Mouse (Mus musculus) bone marrow macrophage, adult 2 months (primary cell): ENCODE results near the gene Gp9. TPM values are rescaled to one million over a fixed set of nuclear protein-coding genes. Genes with fewer than 3 reads are reported as not detected.
A peak's percentile ranks its signal among the peaks of the same experiment; 100 is the strongest.

Source experiments
- H3K27ac ChIP-seq: 2 replicates; pipeline ENCODE4 v1.5.1; 2012; ENCODE audit warnings: low read depth, low read length; ENCODE audit not compliant: insufficient read depth
- H3K4me1 ChIP-seq: 2 replicates; pipeline ENCODE4 v1.6.1; 2012; ENCODE audit warnings: low read length; ENCODE audit not compliant: control insufficient read depth, insufficient read depth
- H3K4me3 ChIP-seq: 2 replicates; pipeline ENCODE4 v1.5.1; 2012; ENCODE audit warnings: mild to moderate bottlenecking, low read length, moderate library complexity; ENCODE audit not compliant: insufficient read depth
- CTCF ChIP-seq: IDR thresholded peaks from 2 replicates; pipeline ENCODE4 v1.5.1; 2012; ENCODE audit warnings: low read depth, mild to moderate bottlenecking, low read length, moderate library complexity
- POLR2A ChIP-seq: IDR thresholded peaks from 2 replicates; pipeline ENCODE4 v1.6.1; 2012; ENCODE audit warnings: mild to moderate bottlenecking, low read depth, low read length, borderline replicate concordance
- polyA plus RNA-seq: library from polyadenylated mRNA; stranded (reverse); fragments of >200 nt; gene quantifications from 2 replicates; pipeline ENCODE4 v1.2.4, GENCODE M21; 2012; ENCODE audit not compliant: missing spikeins, insufficient read depth, insufficient read length

Gene Gp9
- polyA plus RNA-seq, result not detected in 2 replicates

GRCm38 (mm10) chr6:87777842-87778241, at the start of gene Gp9:
Gene Gp9 (plus strand): TSS chr6:87778072.
- no peak within 1 kb of the TSS for H3K4me3 ChIP-seq
- H3K4me1 ChIP-seq, result peaks cover 8% of the 10 kb centered on the region
- H3K27ac ChIP-seq, result no peak within 1 kb of the TSS

DNA sequence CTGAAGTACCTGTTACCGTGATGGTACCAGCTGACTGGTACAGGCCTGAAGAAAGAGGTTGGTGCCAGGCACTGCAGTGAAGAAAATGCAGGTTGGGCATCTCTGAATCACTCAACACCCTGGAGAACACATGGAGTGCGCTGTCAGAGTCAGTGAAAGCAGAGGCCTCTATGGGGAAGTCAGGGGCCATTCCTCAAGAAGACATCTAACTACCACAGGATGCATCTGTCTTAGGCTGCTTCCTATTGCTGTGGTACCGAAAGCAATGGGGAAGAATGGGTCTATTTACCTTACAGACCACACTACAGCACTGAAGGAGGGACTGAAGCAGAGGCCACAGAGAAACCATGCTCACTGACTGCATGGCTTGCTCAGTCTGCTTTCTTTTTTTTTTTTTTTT, 49.8 kb upstream of the Gp9 start:
- Histone ChIP-seq H3K4me1 (no peaks in the 10 kb centered on the region), H3K4me3 (no peak overlapping the region), H3K27ac (no peak overlapping the region)
- TF ChIP-seq POLR2A (no peak), CTCF (no peak)

More at GRCm38 (mm10) chr6:87777842-87778241, at the start of gene Gp9:
- no peak for TF ChIP-seq CTCF
- TF ChIP-seq POLR2A, result no peak

DNA sequence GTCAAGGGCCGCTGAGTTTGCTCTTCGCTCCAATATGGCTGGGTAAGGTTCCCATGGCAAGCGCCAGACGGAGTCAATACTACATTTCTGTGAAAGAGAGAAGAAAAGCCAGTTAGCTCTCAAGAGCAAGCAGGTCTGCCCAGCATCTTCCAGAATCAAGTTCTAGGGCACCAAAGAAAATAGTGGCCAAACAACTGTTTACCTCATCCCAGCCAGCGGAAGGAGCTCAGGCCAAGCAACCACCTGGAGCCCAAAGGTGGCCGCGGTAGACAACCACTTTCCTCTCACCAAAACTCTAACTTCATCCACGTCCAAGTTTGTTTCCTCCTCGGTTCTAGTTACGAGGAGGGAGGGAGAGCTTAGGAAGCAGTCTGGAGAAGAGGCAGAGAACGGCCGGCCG, 47.7 kb upstream of the Gp9 start:
- TF ChIP-seq CTCF, result no peak
- TF ChIP-seq POLR2A, result no peak
- Histone ChIP-seq H3K4me3 (no peak overlapping the region), H3K4me1 (no peaks in the 10 kb centered on the region), H3K27ac (no peak overlapping the region)

- no peak for TF ChIP-seq POLR2A
- no peak for TF ChIP-seq CTCF
- no peaks in the 10 kb centered on the region for H3K4me1 ChIP-seq
- no peak within 1 kb of the TSS for H3K27ac ChIP-seq
- 0 out of 2 replicates have a peak within 1 kb of the TSS, but pooled peaks have one; percentile 5 for H3K4me3 ChIP-seq
These were observed 47.0 kb upstream of the Gp9 start, which contains the start of gene Efcc1 for GRCm38 (mm10) chr6:87730591-87731462. Gene Efcc1 (plus strand): TSS chr6:87730869.

DNA sequence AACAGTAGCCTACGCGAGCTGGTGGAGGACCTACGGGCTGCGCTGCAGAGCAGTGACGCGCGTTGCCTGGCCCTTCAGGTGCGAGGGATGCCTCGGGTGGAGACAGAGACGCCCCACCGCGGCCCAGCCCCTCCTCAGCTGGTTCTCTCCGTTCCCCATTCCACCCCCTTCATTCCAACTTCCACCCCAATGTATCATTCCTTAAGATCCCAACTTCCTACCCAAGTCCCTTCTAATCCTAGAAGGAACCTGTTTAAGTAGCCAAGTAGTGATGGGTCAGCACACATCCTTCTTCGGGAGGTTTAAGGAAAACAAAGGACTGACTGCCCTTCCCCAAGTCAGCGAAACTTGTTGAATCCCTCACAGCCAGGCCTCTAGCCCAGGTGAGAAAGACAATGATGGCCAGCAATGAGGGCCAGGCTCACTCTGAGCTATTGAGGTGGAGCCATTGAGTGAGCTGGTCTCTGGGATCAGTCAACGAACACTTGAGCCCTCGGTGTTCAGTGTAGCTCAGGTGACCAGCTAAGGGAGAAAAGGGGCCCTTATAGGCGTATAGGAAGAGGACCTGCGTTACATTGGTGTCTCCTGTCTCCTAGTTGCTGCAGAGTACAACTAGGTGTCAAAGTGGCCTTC, 46.3 kb upstream of the Gp9 start:
- Histone ChIP-seq H3K27ac (no peak overlapping the region), H3K4me3 (no peak overlapping the region), H3K4me1 (no peaks in the 10 kb centered on the region)
- no peak for TF ChIP-seq CTCF
- TF ChIP-seq POLR2A, result no peak

GRCm38 (mm10) chr6:87732151-87733011, 45.5 kb upstream of the Gp9 start:
- Histone ChIP-seq H3K4me1 (no peaks in the 10 kb centered on the region), H3K27ac (no peak overlapping the region), H3K4me3 (no peak overlapping the region)
- TF ChIP-seq POLR2A (no peak), CTCF (no peak)

GRCm38 (mm10) chr6:87733131-87733930, 44.5 kb upstream of the Gp9 start:
- Histone ChIP-seq H3K4me3 (no peak overlapping the region), H3K4me1 (no peaks in the 10 kb centered on the region), H3K27ac (no peak overlapping the region)
- TF ChIP-seq POLR2A (no peak), CTCF (no peak)

GRCm38 (mm10) chr6:87734136-87734535, 43.7 kb upstream of the Gp9 start:
- TF ChIP-seq POLR2A, result no peak
- no peak for TF ChIP-seq CTCF

GRCm38 (mm10) chr6:87736923-87737322, 40.9 kb upstream of the Gp9 start:
- TF ChIP-seq CTCF (no peak), POLR2A (no peak)
- Histone ChIP-seq H3K4me1 (no peaks in the 10 kb centered on the region), H3K27ac (no peak overlapping the region), H3K4me3 (no peak overlapping the region)

More at GRCm38 (mm10) chr6:87734136-87734535, 43.7 kb upstream of the Gp9 start:
- Histone ChIP-seq H3K27ac (no peak overlapping the region), H3K4me3 (no peak overlapping the region), H3K4me1 (no peaks in the 10 kb centered on the region)
